Mouse (Mus musculus): ENCODE results near the gene Morc2a.

Gene Morc2a

DNA sequence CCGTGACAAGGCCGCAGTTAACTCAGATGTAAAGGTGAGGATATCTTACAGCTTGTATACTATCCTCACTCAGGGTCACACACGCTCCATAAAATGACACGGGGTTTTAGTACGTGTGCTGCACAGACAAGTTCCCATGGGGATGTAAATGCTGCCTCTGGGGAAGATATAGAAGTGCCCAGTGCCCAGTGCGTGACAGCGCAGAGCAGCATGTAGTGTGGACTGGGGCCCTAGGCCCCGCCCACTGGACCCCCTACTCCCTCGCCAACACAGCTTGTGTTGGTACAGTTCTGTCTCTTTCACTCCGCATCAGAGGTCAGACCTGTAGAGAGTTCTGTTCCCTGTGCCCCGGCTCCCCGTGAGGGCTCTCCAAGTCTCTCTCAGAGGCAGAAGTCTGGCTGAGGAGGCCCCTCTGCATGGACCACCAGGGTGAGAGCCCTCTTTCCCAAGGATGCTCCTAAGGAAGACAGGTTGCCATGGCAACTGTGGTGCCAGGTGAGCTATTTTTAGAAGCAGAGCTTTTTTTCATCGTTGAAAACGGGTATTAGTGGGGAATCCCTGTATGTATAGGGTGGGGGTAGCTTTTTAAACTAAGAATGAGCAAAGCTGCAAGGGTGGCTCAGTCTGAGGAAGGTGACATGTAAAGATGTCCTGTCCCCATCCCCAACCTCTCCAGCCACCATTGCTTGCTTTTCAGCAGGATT is 85.1 kb downstream of the Morc2a start:
- no peak for DNase-seq (ENCODE audit: low spot score)

DNA sequence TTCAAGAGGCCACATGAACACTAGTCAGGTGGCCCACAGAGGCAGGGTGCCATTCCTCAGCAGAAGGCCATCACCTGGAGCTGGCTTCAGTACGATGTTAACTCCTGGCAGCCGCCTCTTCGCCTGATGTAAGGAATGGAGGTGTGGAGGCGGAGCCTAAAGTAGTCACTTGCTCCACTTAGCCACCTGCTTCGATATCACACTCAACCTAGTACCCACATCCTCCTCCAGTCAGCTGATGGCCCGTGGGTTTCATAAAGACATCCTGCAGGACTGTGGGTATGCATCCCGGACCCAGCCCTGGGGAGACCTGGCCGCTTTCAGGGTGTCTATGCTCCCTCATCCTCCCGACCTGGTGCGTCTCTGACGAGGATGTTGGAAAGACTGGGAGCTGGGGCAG is 86.7 kb downstream of the Morc2a start:
- DNase-seq (ENCODE audit: low spot score) = no peak

DNA sequence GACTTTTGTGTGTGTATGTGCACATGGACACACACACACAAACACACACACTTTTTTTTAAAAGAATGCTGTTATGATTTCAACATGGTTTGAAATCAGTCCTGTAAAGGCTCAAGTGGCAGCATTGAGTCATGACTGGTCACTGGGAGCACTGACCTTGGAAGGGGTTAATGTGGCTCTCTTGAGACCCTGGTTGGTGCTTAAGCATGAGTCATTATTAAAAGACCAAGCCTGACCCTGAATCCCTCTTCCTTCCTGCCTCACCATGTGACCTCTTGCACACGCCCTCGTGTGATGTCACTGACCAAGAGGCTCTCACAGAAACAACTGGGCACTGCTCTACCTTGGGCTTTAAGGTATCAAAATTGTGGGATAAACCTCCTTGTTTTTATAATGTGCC is 89.8 kb downstream of the Morc2a start:
- DNase-seq (ENCODE audit: low spot score) = no peak
